Mouse (Mus musculus) midbrain, embryonic 15.5 days (tissue): Measurements from ENCODE around the gene Gadd45g. TPM values are rescaled to one million over a fixed set of nuclear protein-coding genes. Genes with fewer than 3 reads are reported as not detected.

Experiments
- ATAC-seq: fragments of 200-750 bp; cut with Nextera tagmentation; replicated peaks from 2 replicates; pipeline ENCODE4 v1.8.0; 2017; ENCODE audit warnings: moderate TSS enrichment
- H3K27ac ChIP-seq: fragments of 300-500 bp; sonication (generic); 2 replicates; pipeline ENCODE4 v1.5.1; 2015; ENCODE audit warnings: mild to moderate bottlenecking, inconsistent platforms
- H3K27me3 ChIP-seq: fragments of 300-500 bp; sonication (generic); replicated peaks from 2 replicates; pipeline ENCODE4 v1.6.1; 2015; ENCODE audit warnings: inconsistent platforms
- H3K36me3 ChIP-seq: fragments of 300-500 bp; sonication (generic); replicated peaks from 2 replicates; pipeline ENCODE4 v1.6.1; 2015; ENCODE audit warnings: inconsistent platforms
- H3K4me1 ChIP-seq: fragments of 300-500 bp; sonication (generic); 2 replicates; pipeline ENCODE4 v1.6.1; 2015; ENCODE audit warnings: inconsistent platforms
- H3K4me2 ChIP-seq: fragments of 300-500 bp; sonication (generic); 2 replicates; pipeline ENCODE4 v1.6.1; 2015; ENCODE audit warnings: inconsistent platforms, mild to moderate bottlenecking, moderate library complexity
- H3K4me3 ChIP-seq: fragments of 300-500 bp; sonication (generic); 2 replicates; pipeline ENCODE4 v1.5.1; 2015; ENCODE audit warnings: mild to moderate bottlenecking, inconsistent platforms
- H3K9ac ChIP-seq: fragments of 300-500 bp; sonication (generic); 2 replicates; pipeline ENCODE4 v1.6.1; 2015; ENCODE audit warnings: mild to moderate bottlenecking, inconsistent platforms
- H3K9me3 ChIP-seq: fragments of 300-500 bp; sonication (generic); 2 replicates; pipeline ENCODE4 v1.6.1; 2016; ENCODE audit warnings: inconsistent platforms
- WGBS: fragments of 180-500 bp; shearing (Covaris S2); methylation state at CpG from one replicate; pipeline ENCODE4 v1.1.7; 2015; ENCODE audit warnings: mixed read lengths; 5-methylcytosine and 5-hydroxymethylcytosine counted together
- polyA plus RNA-seq: library from polyadenylated mRNA; unstranded; fragments of >200 nt; fragmentation: Nextera tagmentation; extraction: Ambion mirVana; gene quantifications from 2 replicates; pipeline ENCODE4 v1.2.1, GENCODE M21; 2015

Gadd45g gene
- 56.2 and 69.1 TPM in 2 replicates for polyA plus RNA-seq

DNA sequence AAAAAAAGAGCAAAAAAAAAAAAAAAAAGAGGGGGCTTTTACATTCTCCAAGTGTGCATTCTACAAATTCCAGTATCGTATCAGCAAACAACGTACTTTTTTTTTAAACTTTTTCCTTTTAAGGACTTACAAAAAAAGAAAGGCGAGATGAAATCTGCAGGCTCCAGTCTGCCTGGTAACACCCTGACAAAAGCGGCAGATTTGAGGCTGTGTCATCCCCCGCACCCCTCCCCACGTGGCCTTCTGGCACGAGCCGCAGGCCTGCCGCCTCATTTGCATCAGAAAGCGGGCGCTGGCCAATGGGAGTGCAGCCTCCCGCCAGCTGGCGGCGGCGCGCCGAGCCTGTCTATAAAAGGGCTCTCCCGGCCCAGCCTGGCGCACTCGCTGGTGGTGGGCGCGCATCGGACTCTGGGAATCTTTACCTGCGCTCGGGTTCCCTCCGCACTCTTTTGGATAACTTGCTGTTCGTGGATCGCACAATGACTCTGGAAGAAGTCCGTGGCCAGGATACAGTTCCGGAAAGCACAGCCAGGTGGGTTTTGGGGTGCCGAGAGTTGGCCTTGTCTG lies at the start of gene Gadd45g:
Gene Gadd45g (plus strand): TSS at position 378 of the 567 bp plus-strand sequence.
- H3K27ac ChIP-seq = peak within 1 kb of the TSS; percentile 84
- under 1% methylated on average over 31 of the region's 31 CpGs for WGBS
- no peaks in the 10 kb centered on the region for H3K9me3 ChIP-seq
- H3K27me3 ChIP-seq = peaks cover 10% of the 10 kb centered on the region
- ATAC-seq = peak; percentile 88
- no peaks in the 10 kb centered on the region for H3K36me3 ChIP-seq
- H3K4me3 ChIP-seq = peak within 1 kb of the TSS; percentile 55
- H3K4me1 ChIP-seq = peaks cover 60% of the 10 kb centered on the region
- peak within 1 kb of the TSS; percentile 57 for H3K9ac ChIP-seq
- peak within 1 kb of the TSS; percentile 99 for H3K4me2 ChIP-seq

GRCm38 (mm10) chr13:51797899-51798746 lies 48.4 kb upstream of the Gadd45g start:
- H3K4me2 ChIP-seq = no peak overlapping the region
- H3K9me3 ChIP-seq = no peaks in the 10 kb centered on the region
- no peak overlapping the region for H3K4me3 ChIP-seq
- H3K4me1 ChIP-seq = peaks cover 6% of the 10 kb centered on the region
- no peak overlapping the region for H3K9ac ChIP-seq
- H3K36me3 ChIP-seq = no peaks in the 10 kb centered on the region
- no peaks in the 10 kb centered on the region for H3K27me3 ChIP-seq
- no peak for ATAC-seq
- 66% methylated on average over 8 of the region's 8 CpGs for WGBS
- no peak overlapping the region for H3K27ac ChIP-seq

DNA sequence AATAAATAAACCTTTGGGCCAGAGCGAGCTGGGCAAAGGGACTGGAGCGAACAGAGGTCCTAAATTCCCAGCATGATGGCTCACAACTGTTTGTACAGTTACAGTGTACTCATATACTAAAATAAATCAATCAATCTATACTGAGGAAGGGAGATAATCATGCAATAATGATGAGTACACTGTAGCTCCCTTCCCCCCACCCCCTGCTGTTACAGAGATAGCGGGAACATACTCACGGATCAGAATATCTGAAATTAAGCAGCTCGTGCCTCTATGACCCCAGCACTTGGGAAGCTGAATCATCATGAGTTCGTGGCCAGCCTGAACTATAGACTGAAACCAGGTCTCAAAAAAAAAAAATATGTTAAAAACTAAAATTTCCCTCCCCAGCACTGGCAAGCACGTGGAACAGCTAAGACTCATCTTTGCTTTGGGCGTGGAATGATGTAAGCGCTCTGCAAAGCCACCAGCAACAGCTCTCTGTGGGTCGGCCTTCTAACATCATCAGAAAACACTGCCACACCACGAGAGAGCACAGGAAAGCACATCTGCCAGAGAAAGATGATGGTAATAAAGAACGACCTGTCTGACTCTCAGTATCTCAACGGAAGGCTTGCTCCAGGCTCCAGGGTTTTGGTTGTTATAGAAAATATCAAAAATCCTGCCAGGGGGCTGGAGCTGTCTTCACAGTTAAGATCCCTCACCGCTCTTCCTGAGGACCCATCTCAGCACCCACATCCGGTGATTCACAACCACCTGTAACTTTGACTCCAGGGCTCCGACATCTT lies 46.5 kb upstream of the Gadd45g start:
- Histone ChIP-seq H3K4me2 (no peak overlapping the region), H3K9ac (no peak overlapping the region), H3K4me3 (no peak overlapping the region), H3K9me3 (no peaks in the 10 kb centered on the region), H3K4me1 (peaks cover 3% of the 10 kb centered on the region; the same call in 1 of the 2 replicates), H3K36me3 (no peaks in the 10 kb centered on the region), H3K27me3 (no peaks in the 10 kb centered on the region), H3K27ac (no peak overlapping the region)
- WGBS = 82% methylated on average over 16 of the region's 16 CpGs
- no peak for ATAC-seq

- H3K36me3 ChIP-seq = no peaks in the 10 kb centered on the region
- no peak overlapping the region for H3K27ac ChIP-seq
- no peak for ATAC-seq
- 67% methylated on average over 9 of the region's 9 CpGs for WGBS
- H3K4me2 ChIP-seq = no peak overlapping the region
- H3K9me3 ChIP-seq = no peaks in the 10 kb centered on the region
- no peak overlapping the region for H3K4me3 ChIP-seq
- no peaks in the 10 kb centered on the region for H3K27me3 ChIP-seq
- H3K9ac ChIP-seq = no peak overlapping the region
- peaks cover 8% of the 10 kb centered on the region for H3K4me1 ChIP-seq
Observed at GRCm38 (mm10) chr13:51800921-51801320, 45.6 kb upstream of the Gadd45g start.

- no peaks in the 10 kb centered on the region for H3K36me3 ChIP-seq
- no peak overlapping the region for H3K4me2 ChIP-seq
- peaks cover 15% of the 10 kb centered on the region for H3K4me1 ChIP-seq
- no peak overlapping the region for H3K9ac ChIP-seq
- peak overlapping the region; percentile 58 for H3K27ac ChIP-seq
- 72% methylated on average over 4 of the region's 4 CpGs for WGBS
- H3K4me3 ChIP-seq = no peak overlapping the region
- no peaks in the 10 kb centered on the region for H3K9me3 ChIP-seq
- H3K27me3 ChIP-seq = no peaks in the 10 kb centered on the region
- ATAC-seq = no peak
Observed at GRCm38 (mm10) chr13:51805634-51806033, 40.8 kb upstream of the Gadd45g start.

- Histone ChIP-seq H3K9me3 (no peaks in the 10 kb centered on the region), H3K27me3 (no peaks in the 10 kb centered on the region), H3K9ac (no peak overlapping the region), H3K4me1 (peaks cover 13% of the 10 kb centered on the region), H3K27ac (peak overlapping the region; percentile 58), H3K4me2 (no peak overlapping the region), H3K4me3 (no peak overlapping the region), H3K36me3 (no peaks in the 10 kb centered on the region)
- 83% methylated on average over 15 of the region's 15 CpGs for WGBS
- no peak for ATAC-seq
Observed at GRCm38 (mm10) chr13:51806220-51806619, 40.3 kb upstream of the Gadd45g start.

DNA sequence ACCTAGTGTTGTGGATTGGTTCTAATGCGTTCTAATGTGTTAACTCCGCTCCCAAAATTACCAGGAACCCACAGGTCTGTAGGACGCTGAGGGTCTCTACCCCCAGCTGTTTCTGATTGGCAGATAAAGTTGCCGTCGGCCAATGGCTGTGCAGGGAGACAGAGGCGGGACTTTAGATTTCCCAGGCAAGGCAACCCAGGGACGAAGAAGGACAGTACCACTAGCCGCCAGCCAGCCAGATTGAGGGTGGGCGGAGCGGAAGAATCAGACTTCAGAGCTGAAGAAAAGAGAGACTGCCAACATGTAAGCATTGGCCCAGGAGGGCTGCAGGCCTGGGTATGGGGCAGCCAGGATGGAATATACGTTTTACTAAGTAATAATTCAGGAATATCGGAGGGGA lies 38.3 kb upstream of the Gadd45g start:
- no peak overlapping the region for H3K4me2 ChIP-seq
- 28% methylated on average over 12 of the region's 12 CpGs for WGBS
- ATAC-seq = 0 out of 2 replicates have a peak, but pooled peaks have one; percentile 50

GRCm38 (mm10) chr13:51813621-51814615 lies 32.6 kb upstream of the Gadd45g start:
- no peaks in the 10 kb centered on the region for H3K36me3 ChIP-seq
- H3K27ac ChIP-seq = no peak overlapping the region
- no peak overlapping the region for H3K4me3 ChIP-seq
- no peak overlapping the region for H3K4me2 ChIP-seq
- H3K27me3 ChIP-seq = no peaks in the 10 kb centered on the region
- peaks cover 17% of the 10 kb centered on the region for H3K4me1 ChIP-seq
- 56% methylated on average over 10 of the region's 10 CpGs for WGBS
- ATAC-seq = no peak; the same call in 1 of the 2 replicates
- H3K9ac ChIP-seq = no peak overlapping the region
- H3K9me3 ChIP-seq = no peaks in the 10 kb centered on the region

More for the DNA sequence above, 38.3 kb upstream of the Gadd45g start:
- Histone ChIP-seq H3K4me3 (no peak overlapping the region), H3K4me1 (peaks cover 16% of the 10 kb centered on the region), H3K36me3 (no peaks in the 10 kb centered on the region), H3K9me3 (no peaks in the 10 kb centered on the region), H3K9ac (no peak overlapping the region), H3K27me3 (no peaks in the 10 kb centered on the region), H3K27ac (no peak overlapping the region)

GRCm38 (mm10) chr13:51814646-51815045 lies 31.8 kb upstream of the Gadd45g start:
- H3K27ac ChIP-seq = no peak overlapping the region
- WGBS = 96% methylated on average over 6 of the region's 6 CpGs
- no peaks in the 10 kb centered on the region for H3K36me3 ChIP-seq
- no peak overlapping the region for H3K9ac ChIP-seq
- no peaks in the 10 kb centered on the region for H3K9me3 ChIP-seq
- no peak overlapping the region for H3K4me2 ChIP-seq
- H3K4me1 ChIP-seq = peaks cover 17% of the 10 kb centered on the region
- H3K27me3 ChIP-seq = no peaks in the 10 kb centered on the region
- ATAC-seq = no peak
- H3K4me3 ChIP-seq = no peak overlapping the region

GRCm38 (mm10) chr13:51815865-51816504 lies 30.5 kb upstream of the Gadd45g start:
- Histone ChIP-seq H3K4me2 (no peak overlapping the region), H3K9me3 (no peaks in the 10 kb centered on the region), H3K36me3 (no peaks in the 10 kb centered on the region), H3K4me3 (no peak overlapping the region), H3K9ac (no peak overlapping the region), H3K27ac (no peak overlapping the region), H3K4me1 (peaks cover 17% of the 10 kb centered on the region), H3K27me3 (no peaks in the 10 kb centered on the region)
- ATAC-seq = no peak
- 85% methylated on average over 9 of the region's 9 CpGs for WGBS

GRCm38 (mm10) chr13:51816559-51817041 lies 29.9 kb upstream of the Gadd45g start:
- 61% methylated on average over 5 of the region's 5 CpGs for WGBS
- Histone ChIP-seq H3K27me3 (no peaks in the 10 kb centered on the region), H3K9me3 (no peaks in the 10 kb centered on the region), H3K4me2 (no peak overlapping the region), H3K4me1 (peaks cover 17% of the 10 kb centered on the region), H3K4me3 (no peak overlapping the region), H3K27ac (peak overlapping the region; percentile 46), H3K36me3 (no peaks in the 10 kb centered on the region), H3K9ac (no peak overlapping the region)
- ATAC-seq = no peak
